Mouse (Mus musculus) liver, postnatal 0 days (tissue): ENCODE measurements around the gene Lrch1.

Experiments
- CTCF ChIP-seq: sonication (generic); IDR thresholded peaks from 2 replicates; pipeline ENCODE4 v1.5.1; 2016; ENCODE audit warnings: antibody characterized with exemption, low read depth
- EP300 ChIP-seq: IDR thresholded peaks from 2 replicates; pipeline ENCODE4 v1.6.1; 2016; ENCODE audit warnings: antibody characterized with exemption, low read depth, mild to moderate bottlenecking

GRCm38 (mm10) chr14:74924521-74924920 lies 23.2 kb downstream of the Lrch1 start:
- no peak for TF ChIP-seq CTCF
- no peak for TF ChIP-seq EP300
